Mouse (Mus musculus) liver, postnatal 0 days (tissue): ENCODE data around the gene Klhl3.

Experiments
- CTCF ChIP-seq: sonication (generic); IDR thresholded peaks from 2 replicates; pipeline ENCODE4 v1.5.1; 2016; ENCODE audit warnings: antibody characterized with exemption, low read depth
- EP300 ChIP-seq: IDR thresholded peaks from 2 replicates; pipeline ENCODE4 v1.6.1; 2016; ENCODE audit warnings: antibody characterized with exemption, low read depth, mild to moderate bottlenecking

DNA sequence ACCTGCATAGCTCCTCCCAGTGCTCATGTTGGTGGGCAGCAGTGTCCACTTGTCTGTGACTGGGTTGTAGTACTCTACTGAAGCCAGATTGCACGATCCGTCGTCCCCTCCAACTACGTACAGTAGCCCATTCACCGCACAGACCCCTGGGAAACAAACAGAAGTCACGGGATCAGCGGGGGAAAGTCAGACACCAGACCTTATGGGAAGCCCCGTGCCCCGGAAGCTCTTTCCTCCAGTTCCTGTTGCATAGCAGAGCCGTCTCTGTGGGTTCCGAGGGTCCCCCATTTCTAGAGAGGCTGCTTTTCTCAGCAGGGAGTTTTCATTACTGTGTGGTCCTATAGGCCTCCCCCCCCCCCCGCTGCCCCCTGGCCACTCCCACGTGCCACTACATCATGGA is 104.1 kb downstream of the Klhl3 start:
- TF ChIP-seq EP300, result no peak
- TF ChIP-seq CTCF, result no peak
